Mouse (Mus musculus): Measurements from ENCODE around the gene Cbx1.
A peak's percentile ranks its signal among the peaks of the same experiment; 100 is the strongest.

The Cbx1 gene

DNA sequence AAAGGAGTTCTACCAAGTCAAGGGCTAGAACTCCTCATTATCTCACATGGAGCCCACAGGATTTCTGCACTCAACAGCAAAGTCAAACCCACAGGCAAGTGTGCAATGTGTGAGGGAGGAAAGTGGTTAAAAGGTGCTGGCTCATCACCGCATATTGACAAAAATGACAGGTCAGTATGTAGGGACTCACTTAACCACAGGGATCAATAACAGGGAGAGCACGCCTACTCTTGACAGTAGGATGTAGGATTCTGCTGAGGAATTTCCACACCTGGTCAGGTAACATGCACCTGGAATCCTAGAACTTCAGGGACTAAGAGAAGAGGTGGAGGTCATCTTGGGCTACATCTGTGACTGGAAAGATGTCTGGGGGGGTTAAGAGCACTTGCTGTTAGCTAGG is 27.0 kb downstream of the Cbx1 start:
- no peak for DNase-seq (ENCODE audit: low read depth, low spot score)

DNA sequence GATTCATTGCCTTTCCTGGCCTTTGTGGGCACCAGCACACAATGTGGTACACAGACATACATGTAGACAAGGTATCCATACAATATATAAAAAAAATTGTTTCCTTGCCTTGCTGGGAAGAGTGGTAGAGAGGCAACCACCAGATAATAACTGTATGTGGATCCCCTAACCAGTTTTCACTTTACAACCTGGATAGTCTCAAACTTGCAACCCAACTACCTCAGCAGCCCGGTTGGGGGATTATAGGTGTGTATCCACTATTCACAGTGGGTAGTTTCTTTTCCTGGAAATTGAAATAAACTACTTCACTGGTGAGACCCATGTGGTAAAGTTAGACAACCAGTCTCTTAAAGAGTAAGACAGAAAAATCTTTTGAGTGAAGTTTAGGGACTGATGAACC is 27.6 kb downstream of the Cbx1 start:
- no peak for DNase-seq (ENCODE audit: low read depth, low spot score)

DNA sequence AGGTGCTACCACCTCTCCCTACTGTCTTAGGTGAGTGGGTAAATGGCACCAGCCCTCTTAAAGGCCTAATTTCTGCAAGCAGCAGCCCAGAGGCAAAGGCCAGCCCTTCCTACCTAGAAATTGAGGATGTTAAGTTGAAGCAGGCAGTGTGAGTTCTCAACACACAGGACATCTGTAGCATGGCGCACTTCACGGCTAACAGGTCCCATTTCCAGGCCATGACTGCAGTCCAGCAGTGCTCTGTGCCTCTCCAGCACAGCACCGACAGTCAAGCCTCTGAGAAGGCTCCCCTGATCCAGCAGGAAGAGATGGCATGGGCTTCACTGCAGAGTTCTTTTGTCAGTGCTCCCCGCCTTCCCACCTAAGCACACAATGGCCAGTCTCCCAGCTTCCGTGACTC is 28.1 kb downstream of the Cbx1 start:
- no peak for DNase-seq (ENCODE audit: low read depth, low spot score)

DNA sequence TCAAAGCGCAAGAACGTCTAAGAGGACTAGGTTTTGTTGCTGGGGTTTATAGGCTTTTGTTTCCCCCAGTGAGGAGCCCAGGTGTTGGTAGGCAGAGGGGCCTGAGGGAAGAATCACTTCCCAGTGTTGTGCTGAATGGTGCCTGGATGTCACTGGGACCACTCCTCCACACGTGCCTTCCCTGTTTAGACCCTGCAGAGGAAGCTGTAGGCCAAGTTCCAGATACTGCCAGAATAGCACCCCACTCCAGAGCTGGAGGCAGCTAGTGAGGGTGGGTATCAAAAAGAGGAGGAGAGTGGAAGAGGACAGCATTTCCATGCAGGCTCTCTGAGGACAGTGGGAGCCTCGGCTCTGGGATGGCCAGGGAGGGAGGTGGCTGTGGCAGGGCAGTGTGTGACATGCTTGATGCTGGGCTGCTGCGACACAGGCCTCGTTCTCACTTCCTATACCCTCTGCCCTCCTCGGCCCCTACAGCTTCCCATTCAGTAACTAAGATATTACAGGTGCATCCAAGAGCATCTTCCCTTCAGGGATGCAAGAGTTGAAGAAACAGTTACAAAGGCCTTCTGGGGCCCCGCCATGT is 29.3 kb downstream of the Cbx1 start:
- no peak for DNase-seq (ENCODE audit: low read depth, low spot score)

DNA sequence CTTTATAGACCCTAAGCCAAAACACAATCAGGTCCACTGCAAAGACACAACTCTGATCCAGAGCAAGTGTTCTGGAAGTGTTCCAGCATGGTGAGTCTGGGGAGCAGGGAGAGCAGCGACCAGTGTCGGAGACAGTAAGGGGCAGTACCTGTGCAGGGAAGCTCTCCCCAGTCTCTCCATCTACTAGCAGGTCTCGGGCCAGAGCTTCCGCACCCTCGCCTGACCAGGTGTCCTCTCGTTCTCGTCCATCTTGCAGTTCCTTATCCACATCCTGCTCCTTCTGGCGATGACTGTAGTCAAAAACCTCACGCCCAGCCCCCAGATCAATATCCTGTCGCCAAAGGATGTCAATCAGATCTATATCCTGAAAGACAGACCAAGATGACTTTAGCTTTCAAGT is 33.0 kb downstream of the Cbx1 start:
- DNase-seq (ENCODE audit: low read depth, low spot score): no peak

DNA sequence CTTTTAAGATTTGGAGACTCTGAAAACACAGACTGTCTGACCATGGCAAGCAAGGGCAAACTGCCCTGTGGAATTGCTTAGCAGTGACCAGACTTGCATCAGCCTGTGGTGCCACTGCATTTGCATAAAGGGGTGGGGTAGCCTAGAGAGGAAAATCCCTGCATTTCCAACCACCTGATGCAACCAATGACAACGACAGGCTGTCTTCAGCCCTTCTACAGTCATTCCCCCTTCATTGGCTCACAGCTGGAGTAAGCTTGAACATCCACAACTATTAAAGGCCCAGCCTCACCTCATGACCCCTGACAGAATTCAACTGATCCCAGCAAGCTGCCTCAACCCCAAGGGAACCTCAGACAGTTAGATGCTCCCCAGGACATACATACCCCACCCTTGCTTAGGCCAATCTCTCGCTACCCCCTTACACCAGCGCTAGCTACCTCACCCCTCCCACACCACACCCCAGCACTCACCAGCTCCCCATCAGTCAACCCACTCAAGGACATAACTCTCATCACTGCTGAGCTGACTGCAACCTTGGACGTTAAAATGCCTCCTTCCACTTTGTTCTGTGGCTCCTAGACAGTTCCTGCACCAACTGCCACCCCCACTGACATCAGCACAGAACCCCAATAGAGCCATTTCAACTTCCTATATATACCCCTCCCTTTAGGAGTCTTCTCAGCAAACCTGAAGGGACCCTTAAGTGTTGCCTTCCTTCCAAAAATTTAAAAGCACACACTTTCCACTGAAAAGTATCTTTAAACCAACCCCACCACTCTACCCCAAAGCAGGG is 33.9 kb downstream of the Cbx1 start:
- DNase-seq (ENCODE audit: low read depth, low spot score): peak; percentile 69

DNA sequence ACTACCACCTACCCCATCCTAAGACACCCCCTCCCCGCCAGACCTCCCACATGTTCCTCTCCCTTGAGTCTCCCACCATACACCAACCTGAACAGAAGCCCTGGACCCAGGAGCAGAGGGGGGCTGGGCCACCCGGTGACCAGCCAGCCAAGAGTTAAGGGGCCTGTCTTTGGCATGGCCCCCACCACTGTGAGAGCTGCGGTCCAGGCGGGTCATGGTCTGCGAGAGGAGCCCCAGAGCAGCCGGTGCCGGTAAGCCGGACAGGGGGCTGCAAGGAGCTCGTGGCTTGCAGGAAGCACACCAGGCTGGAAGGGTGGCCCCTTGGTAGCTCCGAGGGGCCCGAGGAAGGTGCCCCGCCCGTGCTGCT is 34.5 kb downstream of the Cbx1 start:
- no peak for DNase-seq (ENCODE audit: low read depth, low spot score)

DNA sequence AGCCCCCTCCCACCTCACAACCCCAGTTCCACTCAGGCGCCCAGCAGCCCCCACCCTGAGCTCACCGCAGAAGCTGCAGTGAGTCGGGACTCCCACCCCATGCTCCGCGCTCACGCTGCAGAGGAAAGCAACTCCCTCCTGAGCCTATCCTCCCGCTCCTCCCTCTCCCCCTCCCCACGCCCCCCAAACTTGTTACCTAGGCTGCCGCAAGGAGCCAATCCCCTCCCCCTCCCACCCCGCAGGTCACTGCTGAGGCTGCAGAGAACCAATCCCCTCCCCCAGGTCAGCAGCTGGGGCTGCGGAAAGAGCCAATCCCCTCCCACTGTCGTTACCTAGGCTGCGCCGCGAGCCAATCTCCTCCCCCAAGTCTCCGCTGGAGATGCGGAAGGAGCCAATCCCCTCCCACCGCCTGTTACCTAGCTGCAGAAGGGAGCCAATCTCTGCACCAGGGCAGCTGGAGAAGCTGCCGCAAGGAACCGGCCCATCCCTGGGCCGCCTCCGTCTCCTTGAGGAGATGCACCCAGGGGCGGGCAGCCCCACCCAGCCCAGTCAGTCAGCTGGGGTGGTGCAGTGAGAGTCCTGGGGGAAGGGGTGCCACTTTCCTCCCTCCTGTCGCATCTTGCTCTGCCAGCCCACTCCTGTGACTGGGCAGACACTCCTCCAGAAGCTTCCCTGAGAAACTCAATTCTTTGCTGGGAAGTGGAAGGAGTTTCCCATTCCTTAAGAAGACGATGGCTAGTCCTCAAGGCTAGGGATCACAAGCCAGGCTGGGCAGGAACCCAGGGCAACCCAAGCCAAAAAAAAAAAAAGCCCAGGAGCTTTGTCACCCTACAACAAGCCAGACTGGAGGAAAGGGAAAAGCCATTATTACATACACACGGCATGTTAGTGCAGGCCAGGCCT is 35.2 kb downstream of the Cbx1 start:
- DNase-seq (ENCODE audit: low read depth, low spot score): peak; percentile 100

DNA sequence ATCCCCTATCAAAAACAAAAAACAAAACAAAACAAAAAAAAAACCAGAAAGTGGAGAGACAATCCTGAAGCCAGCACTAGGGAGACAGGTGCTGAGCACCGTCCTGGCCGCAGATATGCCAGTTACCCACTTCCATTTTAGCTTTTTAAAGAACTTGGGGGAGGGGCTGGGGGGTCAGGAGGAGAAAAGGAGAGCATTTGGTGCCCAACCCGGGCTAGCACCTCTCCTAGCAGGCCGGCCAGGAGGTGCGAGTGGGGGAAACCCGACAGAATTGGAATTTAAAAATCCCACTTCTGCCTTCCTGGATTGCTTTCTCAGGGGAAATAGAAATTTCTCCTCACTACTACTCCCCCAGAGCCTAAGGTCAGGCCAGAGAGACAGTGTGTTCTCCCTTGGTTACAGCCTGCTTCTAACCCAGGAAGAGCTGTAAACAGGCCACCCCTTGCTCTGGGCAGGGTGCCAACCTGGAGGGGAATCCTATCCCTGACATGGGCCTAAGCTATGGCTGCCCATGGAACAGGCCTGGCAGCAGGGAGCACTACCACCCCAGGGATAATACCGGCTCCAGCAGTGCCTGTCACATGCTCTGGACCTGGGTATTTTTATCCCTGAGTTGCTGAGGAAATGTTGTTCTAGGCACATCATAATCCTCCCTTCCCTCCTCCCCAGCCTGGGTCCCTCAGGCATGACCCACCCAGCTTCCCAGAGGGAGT is 36.0 kb downstream of the Cbx1 start:
- DNase-seq (ENCODE audit: low read depth, low spot score): no peak

DNA sequence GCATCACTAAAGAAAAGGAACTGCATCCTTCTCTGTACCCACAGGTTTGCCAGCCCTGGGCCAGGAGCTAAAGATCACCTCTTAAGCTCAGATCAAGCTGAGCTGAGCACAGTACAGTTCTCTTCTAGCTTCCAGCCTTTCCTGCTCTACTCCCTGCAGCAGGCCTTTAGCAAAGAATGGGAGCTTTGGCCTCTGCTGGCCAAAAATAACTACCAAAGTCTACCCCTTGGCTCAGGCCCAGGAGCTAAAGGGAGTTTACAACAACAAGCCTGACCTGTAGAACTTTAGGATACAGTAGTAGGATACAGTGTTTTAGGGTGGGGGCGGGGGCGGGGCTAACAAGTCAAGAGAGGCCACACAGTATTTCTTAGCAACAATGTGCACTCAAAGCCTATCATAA is 37.6 kb downstream of the Cbx1 start:
- no peak for DNase-seq (ENCODE audit: low read depth, low spot score)

DNA sequence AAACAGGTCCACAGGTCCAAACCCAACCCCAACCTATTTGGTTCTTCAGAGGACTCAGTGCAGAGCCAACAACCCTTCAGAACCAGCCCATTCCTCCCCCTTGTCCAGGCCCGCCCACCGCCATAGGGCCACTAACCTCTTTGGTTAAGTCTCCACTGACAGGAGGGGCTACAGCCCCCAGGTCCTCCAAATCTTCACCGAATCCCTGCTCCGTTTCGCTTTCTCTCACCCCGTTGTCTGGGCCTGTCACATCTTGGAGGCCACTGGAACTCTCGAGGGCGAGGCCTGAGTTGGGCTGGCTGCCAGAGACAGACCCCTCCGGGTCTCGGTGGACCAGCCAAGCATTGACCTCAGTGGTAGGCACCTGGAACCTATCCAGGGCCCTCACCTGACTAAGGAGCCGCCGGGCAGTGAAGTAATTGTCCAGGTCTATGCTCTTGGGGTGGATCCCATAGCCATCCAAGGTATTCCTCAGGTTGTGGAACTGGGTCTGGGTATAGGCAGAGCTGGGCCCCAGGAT is 38.2 kb downstream of the Cbx1 start:
- no peak for DNase-seq (ENCODE audit: low read depth, low spot score)

DNA sequence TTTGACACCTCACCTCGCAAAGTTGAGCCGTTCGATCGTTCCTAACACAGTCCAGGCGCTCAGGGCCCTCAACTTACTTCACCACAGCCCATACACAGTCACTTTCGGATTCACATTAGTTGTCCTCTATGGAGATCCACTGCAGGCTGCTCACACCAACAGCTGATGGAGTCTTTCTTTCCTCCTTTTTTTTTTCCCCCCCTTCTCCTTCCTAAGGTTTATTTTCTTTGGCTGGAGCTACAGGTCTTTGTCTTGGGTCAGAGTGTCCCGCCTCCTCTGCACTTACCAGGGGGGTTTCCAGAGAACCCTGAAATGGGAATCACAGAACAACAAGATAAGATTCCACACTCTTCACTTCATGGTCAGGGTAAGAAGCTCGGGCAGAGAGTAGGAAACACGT is 39.0 kb downstream of the Cbx1 start:
- no peak for DNase-seq (ENCODE audit: low read depth, low spot score)

DNA sequence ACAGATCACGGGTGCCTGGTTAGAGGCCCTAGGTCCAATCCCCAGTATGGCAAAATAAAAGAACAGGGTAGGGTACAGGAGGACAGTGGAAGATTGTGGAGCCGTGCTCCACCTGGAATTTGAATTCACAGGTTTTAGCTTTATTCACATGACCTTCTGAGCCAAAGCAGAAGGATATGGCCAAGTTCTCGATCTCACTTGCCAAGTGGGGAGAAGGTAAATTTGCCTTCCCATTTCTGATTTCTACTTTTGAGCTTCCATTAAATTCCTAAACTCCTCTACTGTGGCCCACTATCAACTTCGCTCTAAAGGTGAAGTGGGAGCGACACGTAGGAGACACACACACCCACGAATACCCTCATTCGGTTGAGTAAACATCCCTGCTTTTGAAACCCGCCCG is 40.0 kb downstream of the Cbx1 start:
- DNase-seq (ENCODE audit: low read depth, low spot score): no peak

DNA sequence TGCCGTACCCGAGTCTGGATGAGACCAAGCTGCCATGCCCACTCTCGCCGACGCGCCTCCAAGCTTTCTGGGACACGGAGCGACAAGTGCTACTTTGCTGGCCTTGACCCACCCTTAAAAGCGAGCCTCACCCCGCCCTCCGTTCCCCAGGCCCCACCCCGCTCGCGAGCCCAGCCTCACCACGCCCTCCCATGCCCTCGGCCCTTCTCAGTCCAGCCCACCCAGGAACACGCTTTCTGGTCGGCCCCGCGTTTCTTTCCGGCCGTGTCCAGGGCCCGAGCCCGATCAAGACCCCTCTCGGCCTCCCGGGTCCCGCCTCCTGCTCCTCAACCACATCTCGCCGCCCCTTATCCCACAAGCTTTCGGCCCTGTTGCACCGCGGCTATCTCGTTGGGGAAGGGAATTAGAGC is 40.5 kb downstream of the Cbx1 start:
- peak; percentile 75 for DNase-seq (ENCODE audit: low read depth, low spot score)

DNA sequence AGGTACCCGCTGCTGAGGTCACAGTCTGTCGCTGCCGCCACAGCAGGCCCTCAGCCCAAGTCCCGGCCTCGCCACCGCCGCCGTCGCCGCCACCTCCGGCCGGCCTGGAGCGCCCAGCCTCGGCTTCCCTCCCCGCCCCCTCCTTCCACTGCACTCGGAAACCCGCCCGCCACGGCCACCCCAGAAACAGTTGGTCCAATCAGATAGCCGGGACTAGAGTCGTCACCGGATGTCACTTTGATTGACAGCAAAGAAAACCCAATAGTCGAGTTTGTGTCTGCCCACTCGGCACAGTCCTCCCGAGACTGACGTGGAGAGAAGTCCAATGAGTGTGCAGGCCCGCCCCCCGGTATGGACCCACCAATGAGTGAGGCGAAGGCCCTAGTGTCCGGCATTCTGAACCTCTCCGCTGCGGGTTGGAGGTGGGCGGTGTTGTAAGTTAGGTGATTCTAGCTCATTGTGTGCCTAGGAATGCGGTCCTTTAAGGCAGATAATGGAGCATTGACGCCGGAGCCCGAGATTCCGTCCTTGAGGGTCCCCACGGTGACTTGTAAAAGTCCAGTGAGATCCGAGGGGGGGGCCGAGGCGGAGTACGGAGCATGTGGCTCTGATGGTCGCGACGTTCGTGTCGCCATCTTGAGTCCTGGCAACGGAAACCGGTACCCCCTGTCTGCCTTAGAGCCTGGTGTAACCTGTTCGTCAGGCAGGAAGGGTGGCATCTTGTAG is 41.0 kb downstream of the Cbx1 start, which contains the start of gene Nfe2l1:
TSS of gene Nfe2l1 (minus strand) at position 156 of the 726 bp plus-strand sequence.
- peak; percentile 99 for DNase-seq (ENCODE audit: low read depth, low spot score)

DNA sequence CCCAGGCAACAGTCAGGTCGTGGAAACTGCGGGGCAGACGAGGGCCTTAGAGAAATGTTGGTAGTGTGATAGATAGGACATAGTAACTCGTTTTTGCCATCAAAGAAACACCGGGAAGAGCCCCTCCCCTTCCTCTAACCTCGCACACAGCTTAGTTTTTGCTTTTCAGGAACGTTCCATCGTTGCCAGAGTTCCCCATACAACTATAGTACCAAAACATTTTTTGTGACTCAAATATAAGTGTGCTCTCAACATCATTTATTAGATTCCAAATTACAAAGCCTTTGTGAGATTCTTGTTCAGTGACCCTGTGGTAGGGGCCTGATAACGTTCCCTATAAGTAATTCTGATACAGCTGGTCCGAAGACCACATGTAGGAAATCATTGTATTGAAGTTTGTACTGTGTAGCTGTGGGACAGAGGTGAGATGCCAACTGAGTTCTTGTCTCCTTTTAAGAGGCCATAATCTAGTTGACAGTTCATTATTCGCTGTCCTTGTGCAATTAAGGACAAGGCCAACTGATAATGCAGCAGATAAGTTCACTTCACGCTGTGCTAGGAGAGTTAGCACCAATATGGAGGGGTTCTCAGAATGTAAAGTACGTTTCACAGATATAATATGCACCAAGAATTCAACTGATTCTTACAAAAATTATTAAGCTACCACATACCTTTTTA is 41.8 kb downstream of the Cbx1 start:
- DNase-seq (ENCODE audit: low read depth, low spot score): no peak

DNA sequence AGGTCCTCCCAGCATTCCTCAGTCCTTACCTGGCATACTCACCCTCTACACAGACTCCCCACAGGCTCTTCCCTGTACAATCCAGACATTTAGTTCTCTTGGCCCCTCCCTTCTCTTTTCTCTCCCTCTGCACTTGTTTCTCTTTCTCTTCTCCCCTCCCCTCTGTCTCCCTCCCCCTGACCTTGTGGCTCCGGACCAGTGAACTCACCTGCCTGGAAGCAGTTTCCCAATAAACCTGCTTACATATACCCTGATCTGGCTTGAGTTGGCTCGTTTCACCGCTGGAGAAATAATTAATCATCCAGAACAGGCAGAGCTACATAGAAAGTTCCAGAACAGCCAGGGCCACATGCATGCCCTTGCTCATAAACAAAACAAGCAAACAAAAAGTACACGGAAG is 42.6 kb downstream of the Cbx1 start:
- DNase-seq (ENCODE audit: low read depth, low spot score): no peak

DNA sequence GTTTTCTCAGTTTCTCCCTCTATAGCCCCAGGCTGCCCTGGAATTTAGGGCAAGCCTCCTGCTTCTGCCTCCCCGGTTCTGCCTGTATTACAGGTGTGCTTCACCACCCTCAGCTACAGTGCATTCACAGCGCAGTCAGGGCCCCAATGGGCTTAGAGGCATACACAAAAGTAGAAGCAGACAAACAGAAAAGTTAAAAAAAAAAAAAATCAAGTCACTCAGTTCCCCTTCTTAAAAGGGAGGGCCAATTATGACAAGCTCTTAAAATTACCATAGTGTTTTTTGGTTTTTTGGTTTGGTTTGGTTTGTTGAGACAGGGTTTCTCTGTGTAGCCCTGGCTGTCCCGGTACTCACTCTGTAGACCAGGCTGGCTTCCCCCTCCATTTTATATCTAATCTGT is 43.6 kb downstream of the Cbx1 start:
- DNase-seq (ENCODE audit: low read depth, low spot score): no peak

DNA sequence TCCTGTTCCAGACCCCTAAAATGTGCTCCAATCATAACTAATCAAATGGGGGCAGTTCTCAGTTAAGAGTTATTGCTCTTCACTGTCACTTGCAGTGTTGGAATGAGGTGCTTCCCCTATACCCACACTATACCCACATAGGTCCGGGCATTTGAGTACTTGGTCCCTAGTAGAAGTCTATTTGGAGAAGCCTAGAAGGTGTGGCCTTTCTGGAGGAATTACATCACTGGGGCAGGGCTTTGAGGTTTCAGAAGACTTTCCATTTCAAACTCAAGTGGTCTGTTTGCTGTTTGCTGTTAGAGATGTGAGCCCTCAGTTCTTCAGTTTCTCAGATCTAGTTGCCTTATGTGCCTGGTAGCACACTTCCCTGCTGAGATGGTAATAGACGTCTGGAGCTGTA is 44.0 kb downstream of the Cbx1 start:
- DNase-seq (ENCODE audit: low read depth, low spot score): no peak

DNA sequence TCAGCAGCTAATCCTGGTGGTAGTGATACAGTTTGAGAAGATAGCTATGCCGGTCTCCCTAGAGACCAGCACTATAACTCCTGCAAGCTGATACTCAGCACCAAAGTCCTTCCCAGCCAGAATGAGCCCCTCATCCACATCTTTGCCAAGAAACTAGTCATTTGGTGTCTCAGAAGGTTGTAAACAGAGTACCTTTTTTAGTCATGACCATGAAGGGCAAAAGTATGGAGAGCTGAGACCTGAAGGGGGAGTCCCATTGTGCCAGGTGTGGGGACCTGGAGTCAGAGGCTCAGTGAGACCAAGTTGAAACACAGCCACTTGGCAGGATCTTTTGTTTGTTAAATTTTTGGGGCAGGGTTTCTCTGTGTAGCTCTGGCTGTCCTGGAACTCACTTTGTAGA is 45.2 kb downstream of the Cbx1 start:
- no peak for DNase-seq (ENCODE audit: low read depth, low spot score)
